Mouse (Mus musculus) olfactory bulb, adult 2 months (tissue): Measurements from ENCODE around the gene Lbp.

Source experiments
- CTCF ChIP-seq: fragments of 200-500 bp; IDR thresholded peaks from 2 replicates; pipeline ENCODE4 v1.5.1; 2012; ENCODE audit warnings: low read depth, mild to moderate bottlenecking, low read length, moderate library complexity; ENCODE audit not compliant: insufficient read depth
- POLR2A ChIP-seq: fragments of 200-500 bp; IDR thresholded peaks from 2 replicates; pipeline ENCODE4 v1.6.1; 2012; ENCODE audit warnings: mild to moderate bottlenecking, low read depth, low read length, moderate library complexity; ENCODE audit not compliant: insufficient read depth

DNA sequence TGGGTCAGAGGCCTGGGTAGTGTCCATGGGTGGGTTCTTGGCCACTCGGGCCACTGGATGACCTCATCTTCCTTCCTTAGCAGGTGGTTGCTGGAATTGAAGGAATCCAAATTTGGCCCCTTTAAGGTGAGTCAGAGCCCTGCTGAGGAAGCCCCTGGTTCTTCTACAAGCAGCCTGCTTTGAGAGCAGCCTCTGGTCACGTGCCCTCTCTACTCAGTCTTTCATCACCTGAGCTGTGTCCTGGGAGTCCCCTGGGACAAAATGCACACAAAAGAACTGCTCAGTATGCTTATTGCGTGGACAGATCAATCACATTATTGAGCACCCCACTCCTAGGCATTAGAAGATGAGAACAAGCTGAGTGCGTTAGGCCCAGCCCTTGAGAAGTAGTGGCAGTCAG, 29.4 kb upstream of the Lbp start:
- TF ChIP-seq CTCF (no peak), POLR2A (no peak)
